Mouse (Mus musculus) olfactory bulb, adult 2 months (tissue): ENCODE results near the gene Nrxn3.

Experiments
- CTCF ChIP-seq: fragments of 200-500 bp; IDR thresholded peaks from 2 replicates; pipeline ENCODE4 v1.5.1; 2012; ENCODE audit warnings: low read depth, mild to moderate bottlenecking, low read length, moderate library complexity; ENCODE audit not compliant: insufficient read depth
- POLR2A ChIP-seq: fragments of 200-500 bp; IDR thresholded peaks from 2 replicates; pipeline ENCODE4 v1.6.1; 2012; ENCODE audit warnings: mild to moderate bottlenecking, low read depth, low read length, moderate library complexity; ENCODE audit not compliant: insufficient read depth

DNA sequence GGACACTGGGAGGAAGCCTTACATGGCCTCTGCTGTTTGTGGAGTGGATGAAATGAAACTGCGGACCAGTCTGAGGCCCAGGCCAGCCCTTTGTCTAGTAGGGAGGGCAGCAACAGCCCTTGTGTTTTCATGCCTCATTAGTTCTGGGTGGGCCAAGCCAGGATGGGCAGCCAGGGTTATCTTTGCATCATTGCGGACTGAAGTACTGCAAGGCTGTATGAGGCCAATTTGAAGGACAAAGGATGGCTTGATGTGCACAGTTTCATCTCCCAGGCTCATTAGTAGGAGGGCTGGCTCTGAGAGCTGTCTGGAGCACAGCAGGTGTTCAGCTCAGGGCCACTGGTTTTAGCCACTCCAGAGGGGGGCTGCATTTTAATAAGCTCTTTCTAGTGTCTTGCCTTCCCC, 458.5 kb downstream of the Nrxn3 start:
- TF ChIP-seq POLR2A (no peak), CTCF (no peak)
